Mouse (Mus musculus): ENCODE results near the gene Grb2. TPM values are rescaled to one million over a fixed set of nuclear protein-coding genes. Genes with fewer than 3 reads are reported as not detected.

The Grb2 gene
- polyA plus RNA-seq, 1 experiment from 2014 or later: 173 TPM

GRCm38 (mm10) chr11:115628465-115629101, 79.8 kb downstream of the Grb2 start:
- no peaks in the 10 kb centered on the region for H3K27me3 ChIP-seq (replicated peaks)
- peak overlapping the region; percentile 71 for H3K4me3 ChIP-seq
- 50% methylated on average over 13 of the region's 13 CpGs for WGBS
- H3K36me3 ChIP-seq (replicated peaks): no peaks in the 10 kb centered on the region
- no peak overlapping the region for H3K9ac ChIP-seq
- H3K9me3 ChIP-seq: no peaks in the 10 kb centered on the region
- 0 out of 2 replicates have a peak overlapping the region, but pooled peaks have one; percentile 63 for H3K27ac ChIP-seq
- ATAC-seq (replicated peaks): peak; percentile 41
- peaks cover 9% of the 10 kb centered on the region for H3K4me1 ChIP-seq
- H3K4me2 ChIP-seq: peak overlapping the region; percentile 84

GRCm38 (mm10) chr11:115627705-115628464, 80.5 kb downstream of the Grb2 start, which contains the start of gene Slc25a19:
TSS of gene Slc25a19 (minus strand) at chr11:115628295.
- Histone ChIP-seq H3K4me2 (peak within 1 kb of the TSS; percentile 84), H3K27ac (peak within 1 kb of the TSS; percentile 63), H3K4me3 (peak within 1 kb of the TSS; percentile 71), H3K4me1 (peaks cover 9% of the 10 kb centered on the region), H3K9me3 (no peaks in the 10 kb centered on the region), H3K27me3 (replicated peaks) (no peaks in the 10 kb centered on the region), H3K36me3 (replicated peaks) (peaks cover 4% of the 10 kb centered on the region; the same call in 1 of the 2 replicates), H3K9ac (peak within 1 kb of the TSS; percentile 61)
- peak; percentile 99 for ATAC-seq (replicated peaks)
- WGBS: under 1% methylated on average over 47 of the region's 47 CpGs

- Histone ChIP-seq H3K4me2 (peak overlapping the region; percentile 84), H3K27ac (no peak overlapping the region), H3K36me3 (replicated peaks) (peaks cover 12% of the 10 kb centered on the region; the same call in 1 of the 2 replicates), H3K4me1 (peaks cover 9% of the 10 kb centered on the region), H3K9ac (peak overlapping the region; percentile 61), H3K4me3 (peak overlapping the region; percentile 71), H3K27me3 (replicated peaks) (no peaks in the 10 kb centered on the region), H3K9me3 (no peaks in the 10 kb centered on the region)
- 59% methylated on average over 11 of the region's 11 CpGs for WGBS
- no peak for ATAC-seq (replicated peaks)
Observed at GRCm38 (mm10) chr11:115626824-115627616, 81.4 kb downstream of the Grb2 start.

GRCm38 (mm10) chr11:115625877-115626276, 82.5 kb downstream of the Grb2 start:
- Histone ChIP-seq H3K4me3 (no peak overlapping the region), H3K4me1 (peaks cover 9% of the 10 kb centered on the region), H3K36me3 (replicated peaks) (peaks cover 17% of the 10 kb centered on the region; the same call in 1 of the 2 replicates), H3K27me3 (replicated peaks) (no peaks in the 10 kb centered on the region), H3K9ac (no peak overlapping the region), H3K9me3 (no peaks in the 10 kb centered on the region), H3K27ac (no peak overlapping the region), H3K4me2 (no peak overlapping the region)
- 84% methylated on average over 9 of the region's 9 CpGs for WGBS
- ATAC-seq (replicated peaks): no peak

- H3K9ac ChIP-seq: no peak overlapping the region
- no peaks in the 10 kb centered on the region for H3K9me3 ChIP-seq
- no peak overlapping the region for H3K4me2 ChIP-seq
- peaks cover 9% of the 10 kb centered on the region for H3K4me1 ChIP-seq
- no peak overlapping the region for H3K27ac ChIP-seq
- H3K27me3 ChIP-seq (replicated peaks): no peaks in the 10 kb centered on the region
- peaks cover 30% of the 10 kb centered on the region for H3K36me3 ChIP-seq (replicated peaks)
- H3K4me3 ChIP-seq: no peak overlapping the region
- WGBS: 73% methylated on average over 9 of the region's 9 CpGs
- no peak for ATAC-seq (replicated peaks)
Observed at GRCm38 (mm10) chr11:115623487-115624070, 84.8 kb downstream of the Grb2 start.

DNA sequence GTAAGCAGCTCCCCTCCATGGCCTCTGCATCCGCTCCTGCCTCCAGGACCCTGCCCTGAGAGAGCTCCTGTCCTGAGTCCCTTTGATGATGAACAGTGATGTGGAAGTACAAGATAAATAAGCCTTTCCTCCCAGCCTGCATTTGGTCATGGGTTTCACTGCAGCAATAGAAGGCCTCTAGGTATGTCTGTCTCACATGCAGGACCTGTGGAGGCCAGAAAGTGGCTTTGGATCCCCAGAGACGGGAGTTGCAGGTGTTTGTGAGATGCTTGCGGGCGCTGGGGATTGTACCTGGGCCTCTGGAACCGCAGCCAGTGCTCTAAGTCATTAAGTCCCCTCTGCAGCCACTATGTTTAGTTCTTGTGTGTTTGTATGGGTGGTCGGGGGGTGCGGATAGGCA, 88.4 kb downstream of the Grb2 start:
- Histone ChIP-seq H3K4me2 (no peak overlapping the region), H3K9ac (no peak overlapping the region), H3K36me3 (replicated peaks) (peaks cover 40% of the 10 kb centered on the region), H3K4me3 (no peak overlapping the region), H3K4me1 (no peaks in the 10 kb centered on the region), H3K27ac (no peak overlapping the region), H3K9me3 (no peaks in the 10 kb centered on the region), H3K27me3 (replicated peaks) (0 out of 2 replicates have a peak, but pooled peaks cover 3% of the 10 kb centered on the region)
- ATAC-seq (replicated peaks): no peak
- 97% methylated on average over 7 of the region's 7 CpGs for WGBS

- 87% methylated on average over 16 of the region's 16 CpGs for WGBS
- Histone ChIP-seq H3K9me3 (no peaks in the 10 kb centered on the region), H3K4me1 (no peaks in the 10 kb centered on the region), H3K9ac (no peak overlapping the region), H3K27ac (no peak overlapping the region), H3K36me3 (replicated peaks) (peaks cover 40% of the 10 kb centered on the region), H3K4me3 (no peak overlapping the region), H3K27me3 (replicated peaks) (0 out of 2 replicates have a peak, but pooled peaks cover 11% of the 10 kb centered on the region), H3K4me2 (no peak overlapping the region)
- ATAC-seq (replicated peaks): no peak
Observed at GRCm38 (mm10) chr11:115618732-115619516, 89.5 kb downstream of the Grb2 start.

GRCm38 (mm10) chr11:115618001-115618400, 90.4 kb downstream of the Grb2 start:
- H3K27ac ChIP-seq: no peak overlapping the region
- H3K27me3 ChIP-seq (replicated peaks): peaks cover 17% of the 10 kb centered on the region; the same call in 1 of the 2 replicates
- no peak overlapping the region for H3K4me3 ChIP-seq
- ATAC-seq (replicated peaks): no peak
- peaks cover 6% of the 10 kb centered on the region; the same call in 1 of the 2 replicates for H3K4me1 ChIP-seq
- 88% methylated on average over 2 of the region's 2 CpGs for WGBS
- H3K4me2 ChIP-seq: no peak overlapping the region
- H3K36me3 ChIP-seq (replicated peaks): peaks cover 37% of the 10 kb centered on the region
- H3K9me3 ChIP-seq: no peaks in the 10 kb centered on the region
- no peak overlapping the region for H3K9ac ChIP-seq

DNA sequence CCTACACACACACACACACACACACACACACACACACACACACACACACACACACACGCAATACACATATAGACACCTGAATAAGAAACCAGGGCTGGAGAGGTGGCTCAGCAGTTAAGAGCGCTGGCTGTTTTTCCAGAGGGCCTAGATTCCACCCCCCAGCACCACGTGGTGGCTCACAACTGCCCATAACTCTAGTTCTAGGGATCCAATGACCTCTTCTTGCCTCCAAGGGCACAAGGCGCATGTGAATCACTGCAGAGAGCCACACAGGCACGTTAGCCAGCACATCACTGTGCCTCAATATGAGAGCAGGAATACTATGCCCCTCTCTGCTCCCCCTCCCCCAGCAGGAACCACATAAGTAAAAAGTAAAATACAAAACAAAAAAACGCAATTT, 91.5 kb downstream of the Grb2 start:
- Histone ChIP-seq H3K4me1 (peaks cover 14% of the 10 kb centered on the region), H3K9me3 (no peaks in the 10 kb centered on the region), H3K27ac (no peak overlapping the region), H3K9ac (no peak overlapping the region), H3K27me3 (replicated peaks) (peaks cover 17% of the 10 kb centered on the region; the same call in 1 of the 2 replicates), H3K4me2 (no peak overlapping the region), H3K36me3 (replicated peaks) (peaks cover 28% of the 10 kb centered on the region; the same call in 1 of the 2 replicates), H3K4me3 (no peak overlapping the region)
- ATAC-seq (replicated peaks): no peak
- WGBS: 88% methylated on average over 6 of the region's 6 CpGs

DNA sequence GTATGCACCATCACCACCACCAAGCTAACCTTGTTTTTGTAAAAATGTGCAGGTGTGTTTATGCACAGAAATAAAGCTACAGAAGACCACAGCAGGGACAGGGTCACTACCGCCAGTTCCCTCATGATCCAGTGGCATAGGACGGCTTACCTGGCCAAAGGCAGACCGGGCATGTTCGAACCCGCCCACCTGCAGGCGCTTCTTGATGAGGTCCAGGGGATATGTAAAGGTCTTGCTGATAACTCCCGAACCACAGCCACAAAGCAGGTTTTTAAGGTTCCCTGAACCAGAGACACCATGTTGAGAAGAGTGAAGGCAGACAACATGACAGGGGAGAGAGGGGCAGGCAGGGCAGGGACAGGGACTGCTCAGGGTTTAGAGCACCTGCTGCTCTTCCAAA, 92.0 kb downstream of the Grb2 start:
- Histone ChIP-seq H3K9me3 (no peaks in the 10 kb centered on the region), H3K27me3 (replicated peaks) (peaks cover 17% of the 10 kb centered on the region; the same call in 1 of the 2 replicates), H3K4me1 (peaks cover 17% of the 10 kb centered on the region), H3K4me3 (no peak overlapping the region), H3K9ac (no peak overlapping the region), H3K4me2 (no peak overlapping the region), H3K36me3 (replicated peaks) (peaks cover 27% of the 10 kb centered on the region; the same call in 1 of the 2 replicates), H3K27ac (no peak overlapping the region)
- WGBS: 92% methylated on average over 7 of the region's 7 CpGs
- ATAC-seq (replicated peaks): no peak

- Histone ChIP-seq H3K4me2 (no peak overlapping the region), H3K9me3 (no peaks in the 10 kb centered on the region), H3K9ac (no peak overlapping the region), H3K4me3 (no peak overlapping the region), H3K36me3 (replicated peaks) (peaks cover 22% of the 10 kb centered on the region; the same call in 1 of the 2 replicates), H3K27ac (no peak overlapping the region), H3K4me1 (peaks cover 17% of the 10 kb centered on the region), H3K27me3 (replicated peaks) (peaks cover 20% of the 10 kb centered on the region; the same call in 1 of the 2 replicates)
- 93% methylated on average over 6 of the region's 6 CpGs for WGBS
- ATAC-seq (replicated peaks): no peak
Observed at GRCm38 (mm10) chr11:115615875-115616274, 92.5 kb downstream of the Grb2 start.
